Mouse (Mus musculus): Measurements from ENCODE around the gene Plxnc1. TPM values are rescaled to one million over a fixed set of nuclear protein-coding genes. Genes with fewer than 3 reads are reported as not detected.

Plxnc1 gene
- polyA plus RNA-seq, 1 experiment from 2014 or later: 3.7 TPM

- H3K9ac ChIP-seq (ENCODE audit: low read depth, low read length): no peak overlapping the region
- no peak for ATAC-seq (ENCODE audit: low read depth)
- DNase-seq (ENCODE audit: low spot score): no peak
- H3K4me1 ChIP-seq (ENCODE audit: control insufficient read depth, insufficient read depth, low read length): 0 out of 2 replicates have a peak, but pooled peaks cover 4% of the 10 kb centered on the region
- no peak overlapping the region for H3K27ac ChIP-seq (replicated peaks; ENCODE audit: low read depth, low read length)
- no peak overlapping the region for H3K4me2 ChIP-seq (ENCODE audit: low read depth, low read length)
- H3K4me3 ChIP-seq (ENCODE audit: low read depth, low read length): no peak overlapping the region
- no peaks in the 10 kb centered on the region for H3K36me3 ChIP-seq (ENCODE audit: control insufficient read depth, insufficient read depth, low read length)
- WGBS: 84% methylated on average over 12 of the region's 12 CpGs
- no peaks in the 10 kb centered on the region for H3K27me3 ChIP-seq (replicated peaks; ENCODE audit: control insufficient read depth, insufficient read depth, low read length)
- no peaks in the 10 kb centered on the region for H3K9me3 ChIP-seq (ENCODE audit: control insufficient read depth, low read length)
These were observed 21.8 kb downstream of the Plxnc1 start for GRCm38 (mm10) chr10:94922848-94923247.

- no peak for DNase-seq (ENCODE audit: low spot score)
- no peak overlapping the region for H3K9ac ChIP-seq (ENCODE audit: low read depth, low read length)
- WGBS: 32% methylated on average over 6 of the region's 6 CpGs
- no peaks in the 10 kb centered on the region for H3K36me3 ChIP-seq (ENCODE audit: control insufficient read depth, insufficient read depth, low read length)
- no peak overlapping the region for H3K4me3 ChIP-seq (ENCODE audit: low read depth, low read length)
- no peak overlapping the region for H3K4me2 ChIP-seq (ENCODE audit: low read depth, low read length)
- no peak overlapping the region for H3K27ac ChIP-seq (replicated peaks; ENCODE audit: low read depth, low read length)
- no peaks in the 10 kb centered on the region for H3K27me3 ChIP-seq (replicated peaks; ENCODE audit: control insufficient read depth, insufficient read depth, low read length)
- H3K4me1 ChIP-seq (ENCODE audit: control insufficient read depth, insufficient read depth, low read length): 0 out of 2 replicates have a peak, but pooled peaks cover 4% of the 10 kb centered on the region
- no peak for ATAC-seq (ENCODE audit: low read depth)
- H3K9me3 ChIP-seq (ENCODE audit: control insufficient read depth, low read length): no peaks in the 10 kb centered on the region
These were observed 22.9 kb downstream of the Plxnc1 start for GRCm38 (mm10) chr10:94921751-94922150.

GRCm38 (mm10) chr10:94920526-94920925, 24.1 kb downstream of the Plxnc1 start:
- Histone ChIP-seq H3K4me1 (ENCODE audit: control insufficient read depth, insufficient read depth, low read length) (0 out of 2 replicates have a peak, but pooled peaks cover 4% of the 10 kb centered on the region), H3K4me2 (ENCODE audit: low read depth, low read length) (no peak overlapping the region), H3K27ac (replicated peaks; ENCODE audit: low read depth, low read length) (no peak overlapping the region), H3K9ac (ENCODE audit: low read depth, low read length) (no peak overlapping the region), H3K36me3 (ENCODE audit: control insufficient read depth, insufficient read depth, low read length) (no peaks in the 10 kb centered on the region), H3K4me3 (ENCODE audit: low read depth, low read length) (no peak overlapping the region), H3K9me3 (ENCODE audit: control insufficient read depth, low read length) (no peaks in the 10 kb centered on the region), H3K27me3 (replicated peaks; ENCODE audit: control insufficient read depth, insufficient read depth, low read length) (no peaks in the 10 kb centered on the region)
- no peak for ATAC-seq (ENCODE audit: low read depth)
- WGBS: 57% methylated on average over 8 of the region's 8 CpGs
- no peak for DNase-seq (ENCODE audit: low spot score)

- ATAC-seq (ENCODE audit: low read depth): no peak
- Histone ChIP-seq H3K9me3 (ENCODE audit: control insufficient read depth, low read length) (no peaks in the 10 kb centered on the region), H3K9ac (ENCODE audit: low read depth, low read length) (no peak overlapping the region), H3K27me3 (replicated peaks; ENCODE audit: control insufficient read depth, insufficient read depth, low read length) (no peaks in the 10 kb centered on the region), H3K36me3 (ENCODE audit: control insufficient read depth, insufficient read depth, low read length) (no peaks in the 10 kb centered on the region), H3K4me3 (ENCODE audit: low read depth, low read length) (no peak overlapping the region), H3K4me1 (ENCODE audit: control insufficient read depth, insufficient read depth, low read length) (0 out of 2 replicates have a peak, but pooled peaks cover 4% of the 10 kb centered on the region), H3K27ac (replicated peaks; ENCODE audit: low read depth, low read length) (no peak overlapping the region), H3K4me2 (ENCODE audit: low read depth, low read length) (no peak overlapping the region)
- DNase-seq (ENCODE audit: low spot score): no peak
- WGBS: 67% methylated on average over 1 of the region's 2 CpGs
These were observed 24.7 kb downstream of the Plxnc1 start for GRCm38 (mm10) chr10:94919960-94920359.

- WGBS: 56% methylated on average over 12 of the region's 12 CpGs
- H3K27me3 ChIP-seq (replicated peaks; ENCODE audit: control insufficient read depth, insufficient read depth, low read length): no peaks in the 10 kb centered on the region
- DNase-seq (ENCODE audit: low spot score): peak; percentile 30
- no peaks in the 10 kb centered on the region for H3K9me3 ChIP-seq (ENCODE audit: control insufficient read depth, low read length)
- 0 out of 2 replicates have a peak, but pooled peaks cover 4% of the 10 kb centered on the region for H3K4me1 ChIP-seq (ENCODE audit: control insufficient read depth, insufficient read depth, low read length)
- H3K9ac ChIP-seq (ENCODE audit: low read depth, low read length): no peak overlapping the region
- H3K4me3 ChIP-seq (ENCODE audit: low read depth, low read length): no peak overlapping the region
- no peaks in the 10 kb centered on the region for H3K36me3 ChIP-seq (ENCODE audit: control insufficient read depth, insufficient read depth, low read length)
- no peak for ATAC-seq (ENCODE audit: low read depth)
- H3K4me2 ChIP-seq (ENCODE audit: low read depth, low read length): no peak overlapping the region
- H3K27ac ChIP-seq (replicated peaks; ENCODE audit: low read depth, low read length): no peak overlapping the region
These were observed 25.1 kb downstream of the Plxnc1 start for GRCm38 (mm10) chr10:94919552-94919951.

GRCm38 (mm10) chr10:94918618-94919017, 26.0 kb downstream of the Plxnc1 start:
- WGBS: 77% methylated on average over 7 of the region's 7 CpGs

GRCm38 (mm10) chr10:94917990-94918389, 26.6 kb downstream of the Plxnc1 start:
- H3K9ac ChIP-seq (ENCODE audit: low read depth, low read length): no peak overlapping the region
- H3K9me3 ChIP-seq (ENCODE audit: control insufficient read depth, low read length): no peaks in the 10 kb centered on the region
- no peaks in the 10 kb centered on the region for H3K36me3 ChIP-seq (ENCODE audit: control insufficient read depth, insufficient read depth, low read length)
- 0 out of 2 replicates have a peak, but pooled peaks cover 4% of the 10 kb centered on the region for H3K4me1 ChIP-seq (ENCODE audit: control insufficient read depth, insufficient read depth, low read length)
- WGBS: 47% methylated on average over 2 of the region's 2 CpGs
- ATAC-seq (ENCODE audit: low read depth) (no peak), DNase-seq (ENCODE audit: low spot score) (no peak)
- H3K4me2 ChIP-seq (ENCODE audit: low read depth, low read length): no peak overlapping the region
- H3K4me3 ChIP-seq (ENCODE audit: low read depth, low read length): no peak overlapping the region
- H3K27me3 ChIP-seq (replicated peaks; ENCODE audit: control insufficient read depth, insufficient read depth, low read length): no peaks in the 10 kb centered on the region
- no peak overlapping the region for H3K27ac ChIP-seq (replicated peaks; ENCODE audit: low read depth, low read length)

More at GRCm38 (mm10) chr10:94918618-94919017, 26.0 kb downstream of the Plxnc1 start:
- Histone ChIP-seq H3K9me3 (ENCODE audit: control insufficient read depth, low read length) (no peaks in the 10 kb centered on the region), H3K4me1 (ENCODE audit: control insufficient read depth, insufficient read depth, low read length) (0 out of 2 replicates have a peak, but pooled peaks cover 4% of the 10 kb centered on the region), H3K9ac (ENCODE audit: low read depth, low read length) (no peak overlapping the region), H3K27ac (replicated peaks; ENCODE audit: low read depth, low read length) (no peak overlapping the region), H3K36me3 (ENCODE audit: control insufficient read depth, insufficient read depth, low read length) (no peaks in the 10 kb centered on the region), H3K4me2 (ENCODE audit: low read depth, low read length) (no peak overlapping the region), H3K27me3 (replicated peaks; ENCODE audit: control insufficient read depth, insufficient read depth, low read length) (no peaks in the 10 kb centered on the region), H3K4me3 (ENCODE audit: low read depth, low read length) (no peak overlapping the region)
- no peak for DNase-seq (ENCODE audit: low spot score)
- ATAC-seq (ENCODE audit: low read depth): no peak

GRCm38 (mm10) chr10:94917354-94917753, 27.3 kb downstream of the Plxnc1 start:
- no peak overlapping the region for H3K4me3 ChIP-seq (ENCODE audit: low read depth, low read length)
- no peak for ATAC-seq (ENCODE audit: low read depth)
- WGBS: 58% methylated on average over 4 of the region's 4 CpGs

GRCm38 (mm10) chr10:94916610-94917009, 28.0 kb downstream of the Plxnc1 start:
- Histone ChIP-seq H3K9ac (ENCODE audit: low read depth, low read length) (no peak overlapping the region), H3K9me3 (ENCODE audit: control insufficient read depth, low read length) (no peaks in the 10 kb centered on the region), H3K27me3 (replicated peaks; ENCODE audit: control insufficient read depth, insufficient read depth, low read length) (no peaks in the 10 kb centered on the region), H3K4me2 (ENCODE audit: low read depth, low read length) (no peak overlapping the region), H3K36me3 (ENCODE audit: control insufficient read depth, insufficient read depth, low read length) (no peaks in the 10 kb centered on the region), H3K4me3 (ENCODE audit: low read depth, low read length) (no peak overlapping the region), H3K27ac (replicated peaks; ENCODE audit: low read depth, low read length) (no peak overlapping the region), H3K4me1 (ENCODE audit: control insufficient read depth, insufficient read depth, low read length) (0 out of 2 replicates have a peak, but pooled peaks cover 4% of the 10 kb centered on the region)
- DNase-seq (ENCODE audit: low spot score): no peak
- WGBS: 83% methylated on average over 7 of the region's 7 CpGs
- no peak for ATAC-seq (ENCODE audit: low read depth)

More at GRCm38 (mm10) chr10:94917354-94917753, 27.3 kb downstream of the Plxnc1 start:
- Histone ChIP-seq H3K9ac (ENCODE audit: low read depth, low read length) (no peak overlapping the region), H3K36me3 (ENCODE audit: control insufficient read depth, insufficient read depth, low read length) (no peaks in the 10 kb centered on the region), H3K4me1 (ENCODE audit: control insufficient read depth, insufficient read depth, low read length) (0 out of 2 replicates have a peak, but pooled peaks cover 4% of the 10 kb centered on the region), H3K4me2 (ENCODE audit: low read depth, low read length) (no peak overlapping the region), H3K9me3 (ENCODE audit: control insufficient read depth, low read length) (no peaks in the 10 kb centered on the region), H3K27ac (replicated peaks; ENCODE audit: low read depth, low read length) (no peak overlapping the region), H3K27me3 (replicated peaks; ENCODE audit: control insufficient read depth, insufficient read depth, low read length) (no peaks in the 10 kb centered on the region)
- no peak for DNase-seq (ENCODE audit: low spot score)

All from embryonic facial prominence, embryonic 14.5 days (tissue).